Mouse (Mus musculus) layer of hippocampus, adult 11-12 months (tissue): ENCODE data around the gene Prkce.

Experiments used
- DNase-seq: peaks from one replicate; pipeline ENCODE4 v3.0.0; 2022; ENCODE audit warnings: low spot score

The Prkce gene

GRCm38 (mm10) chr17:86261067-86261466, 93.5 kb downstream of the Prkce start:
- no peak for DNase-seq

- no peak for DNase-seq
These were observed 96.5 kb downstream of the Prkce start for GRCm38 (mm10) chr17:86263985-86264649.

- DNase-seq, result peak; percentile 90
These were observed 98.5 kb downstream of the Prkce start for GRCm38 (mm10) chr17:86266051-86266450.

- no peak for DNase-seq
These were observed 99.7 kb downstream of the Prkce start for GRCm38 (mm10) chr17:86267126-86267760.

GRCm38 (mm10) chr17:86269639-86270038, 102.1 kb downstream of the Prkce start:
- DNase-seq, result no peak

- DNase-seq, result no peak
These were observed 102.9 kb downstream of the Prkce start for GRCm38 (mm10) chr17:86270523-86270922.

- no peak for DNase-seq
These were observed 103.7 kb downstream of the Prkce start for GRCm38 (mm10) chr17:86271277-86271676.

GRCm38 (mm10) chr17:86272961-86273360, 105.4 kb downstream of the Prkce start:
- no peak for DNase-seq

- no peak for DNase-seq
These were observed 106.2 kb downstream of the Prkce start for GRCm38 (mm10) chr17:86273566-86274349.

GRCm38 (mm10) chr17:86274350-86274744, 106.8 kb downstream of the Prkce start:
- DNase-seq, result no peak

GRCm38 (mm10) chr17:86276381-86276780, 108.8 kb downstream of the Prkce start:
- no peak for DNase-seq

GRCm38 (mm10) chr17:86277032-86277798, 109.6 kb downstream of the Prkce start:
- DNase-seq, result no peak

- no peak for DNase-seq
These were observed 110.5 kb downstream of the Prkce start for GRCm38 (mm10) chr17:86277999-86278526.

- DNase-seq, result no peak
These were observed 112.2 kb downstream of the Prkce start for GRCm38 (mm10) chr17:86279751-86280150.

GRCm38 (mm10) chr17:86283741-86284140, 116.2 kb downstream of the Prkce start:
- DNase-seq, result no peak

- DNase-seq, result no peak
These were observed 117.5 kb downstream of the Prkce start for GRCm38 (mm10) chr17:86285058-86285457.

- no peak for DNase-seq
These were observed 119.2 kb downstream of the Prkce start for GRCm38 (mm10) chr17:86286747-86287271.

GRCm38 (mm10) chr17:86292711-86293110, 125.1 kb downstream of the Prkce start:
- no peak for DNase-seq

GRCm38 (mm10) chr17:86293247-86293744, 125.7 kb downstream of the Prkce start:
- DNase-seq, result peak; percentile 61

- DNase-seq, result no peak
These were observed 132.0 kb downstream of the Prkce start for GRCm38 (mm10) chr17:86299576-86299975.

- peak; percentile 65 for DNase-seq
These were observed 133.4 kb downstream of the Prkce start for GRCm38 (mm10) chr17:86300774-86301595.
